ENCODE assay signal across 8 mouse cellular contexts in genomic region chr5:41767296-41768200, GRCm38 (mm10). TPM values are rescaled to one million over a fixed set of nuclear protein-coding genes. Genes with fewer than 3 reads are reported as not detected.
DNase-seq lines count a peak whose midpoint lies in the region; ATAC-seq lines count a peak whose summit lies in the region.

No protein-coding gene starts in this region.

- H3K9ac ChIP-seq in neural tube, embryonic 14.5 days (replicated peaks; ENCODE audit: low read depth, low read length) = no peak overlapping the region

- intact Hi-C loops in gastrocnemius, postnatal 36 days (cut with DNase I) = loop anchor here (2.0 to 10.0 kb wide), 3 partner anchors 223 to 715 kb away; no protein-coding TSS in a partner anchor

- peak overlapping the region; percentile 31 for H3K4me3 ChIP-seq in limb, embryonic 10.5 days
- peak overlapping the region; percentile 23; the same call in 1 of the 2 replicates for H3K4me3 ChIP-seq in neural tube, embryonic 14.5 days (ENCODE audit: low read depth, low read length)

- peaks cover 35% of the 10 kb centered on the region for H3K4me1 ChIP-seq in limb, embryonic 10.5 days
- peaks cover 14% of the 10 kb centered on the region for H3K4me1 ChIP-seq in neural tube, embryonic 14.5 days (ENCODE audit: control insufficient read depth, insufficient read depth, low read length)

- peak overlapping the region; percentile 39 for H3K4me2 ChIP-seq in neural tube, embryonic 14.5 days (ENCODE audit: low read depth, low read length)

- DNase-seq in cerebellum, postnatal 10 days = peak; percentile 19 to 40
- no peak for DNase-seq in cerebellum, adult 9-11 months
- DNase-seq in thymus, postnatal 4 days = peak; percentile 18
- no peak for DNase-seq in thymus, postnatal 10 days (ENCODE audit: low spot score in 2 of 2)
- peak; percentile 57 for DNase-seq in limb, embryonic 10.5 days (ENCODE audit: low spot score)
- no peak for DNase-seq in testis, postnatal 10 days (ENCODE audit: low spot score)
- DNase-seq in gastrocnemius, postnatal 36 days = no peak

- 1% methylated on average over 33 of the region's 33 CpGs for WGBS in limb, embryonic 10.5 days
- WGBS in neural tube, embryonic 14.5 days = 2% methylated on average over 33 of the region's 33 CpGs

- ATAC-seq in neural tube, embryonic 14.5 days (ENCODE audit: low read depth) = peak; percentile 7; the same call in 1 of the 2 replicates

- no peaks in the 10 kb centered on the region for H3K9me3 ChIP-seq in limb, embryonic 10.5 days (replicated peaks)
- H3K9me3 ChIP-seq in neural tube, embryonic 14.5 days (ENCODE audit: control insufficient read depth, low read length) = no peaks in the 10 kb centered on the region

- H3K27me3 ChIP-seq in limb, embryonic 10.5 days (ENCODE audit: low read depth, poor library complexity, severe bottlenecking) = peaks cover 77% of the 10 kb centered on the region
- peaks cover 50% of the 10 kb centered on the region for H3K27me3 ChIP-seq in neural tube, embryonic 14.5 days (ENCODE audit: control insufficient read depth, insufficient read depth, low read length)

- H3K36me3 ChIP-seq in limb, embryonic 10.5 days = no peaks in the 10 kb centered on the region
- no peaks in the 10 kb centered on the region for H3K36me3 ChIP-seq in neural tube, embryonic 14.5 days (ENCODE audit: control insufficient read depth, insufficient read depth, low read length)

- H3K27ac ChIP-seq in limb, embryonic 10.5 days = no peak overlapping the region
- H3K27ac ChIP-seq in neural tube, embryonic 14.5 days (ENCODE audit: low read depth, low read length) = no peak overlapping the region

RNA-seq across cellular contexts. Expression of gene Nkx3-2, which starts 3.2 kb away (rescaled TPM):
- 0.11 and 0.50 TPM in 2 replicates for polyA plus RNA-seq in limb, embryonic 10.5 days (2016; fragmentation: Nextera tagmentation; extraction: Ambion mirVana)
- not detected in 2 replicates for polyA plus RNA-seq in neural tube, embryonic 14.5 days (2014; fragmentation: Nextera tagmentation; extraction: Ambion mirVana)
- total RNA-seq in gastrocnemius, postnatal 36 days (2021) = not detected

RNA-seq across cellular contexts. Expression of gene Rab28, which starts 59.6 kb away (rescaled TPM):
- polyA plus RNA-seq in limb, embryonic 10.5 days (2016; fragmentation: Nextera tagmentation; extraction: Ambion mirVana) = 54.3 and 63.2 TPM in 2 replicates
- polyA plus RNA-seq in neural tube, embryonic 14.5 days (2014; fragmentation: Nextera tagmentation; extraction: Ambion mirVana) = 60.7 and 65.2 TPM in 2 replicates
- 10 to 100 TPM; 78.9 to 84.4 TPM for total RNA-seq in gastrocnemius, postnatal 36 days (2021)

Comparison
In these comparisons a context has a peak if more than half of its experiments do, and no peak if none do; other contexts are left out.
1. DNase-seq: peak in cerebellum, postnatal 10 days (2 of 2), thymus, postnatal 4 days (single experiment) and limb, embryonic 10.5 days (single experiment); none in cerebellum, adult 9-11 months (single experiment), thymus, postnatal 10 days (0 of 2), testis, postnatal 10 days (single experiment) and gastrocnemius, postnatal 36 days (0 of 2).